12 mouse cellular contexts compared by ENCODE assay signal in genomic region chr12:25924526-25924925, GRCm38 (mm10).
DNase-seq lines count a peak whose midpoint lies in the region; ATAC-seq lines count a peak whose summit lies in the region.
"Had no signal": no experiment of that assay in that cellular context is flagged by ENCODE, and none has a peak within 500 bp of the region (broad histone marks: within the 10 kb centered on the region; RNA-seq: fewer than 3 reads in every experiment).

No protein-coding gene starts in this region.

- H3K9me3 ChIP-seq in forebrain, embryonic 13.5 days (replicated peaks) = no peaks in the 10 kb centered on the region
- H3K9me3 ChIP-seq in forebrain, embryonic 11.5 days (ENCODE audit: control insufficient read depth, low read length) = no peaks in the 10 kb centered on the region
- H3K9me3 ChIP-seq in hindbrain, embryonic 12.5 days (replicated peaks) = no peaks in the 10 kb centered on the region
- H3K9me3 ChIP-seq: liver, embryonic 15.5 days had no signal

- peak; percentile 66; the same call in 1 of the 2 replicates for ATAC-seq in forebrain, embryonic 13.5 days
- ATAC-seq in forebrain, embryonic 11.5 days (replicated peaks; ENCODE audit: low FRiP score) = no peak
- ATAC-seq in hindbrain, embryonic 12.5 days (ENCODE audit: low FRiP score) = 0 out of 2 replicates have a peak, but pooled peaks have one; percentile 46

- H3K36me3 ChIP-seq in forebrain, embryonic 13.5 days (ENCODE audit: poor library complexity, severe bottlenecking) = no peaks in the 10 kb centered on the region
- H3K36me3 ChIP-seq in forebrain, embryonic 11.5 days (ENCODE audit: control insufficient read depth, insufficient read depth, low read length) = no peaks in the 10 kb centered on the region
- H3K36me3 ChIP-seq in hindbrain, embryonic 12.5 days = no peaks in the 10 kb centered on the region
- H3K36me3 ChIP-seq: liver, embryonic 15.5 days had no signal

- H3K4me2 ChIP-seq in forebrain, embryonic 13.5 days = no peak overlapping the region
- H3K4me2 ChIP-seq in forebrain, embryonic 11.5 days (ENCODE audit: low read depth, low read length, severe bottlenecking) = no peak overlapping the region
- no peak overlapping the region for H3K4me2 ChIP-seq in hindbrain, embryonic 12.5 days (replicated peaks)
- H3K4me2 ChIP-seq: liver, embryonic 15.5 days had no signal

- H3K9ac ChIP-seq in forebrain, embryonic 13.5 days = no peak overlapping the region
- no peak overlapping the region for H3K9ac ChIP-seq in forebrain, embryonic 11.5 days (ENCODE audit: low read length)
- no peak overlapping the region for H3K9ac ChIP-seq in hindbrain, embryonic 12.5 days
- H3K9ac ChIP-seq: liver, embryonic 15.5 days had no signal

- 0 out of 2 replicates have a peak overlapping the region, but pooled peaks have one; percentile 14 for H3K27ac ChIP-seq in forebrain, embryonic 13.5 days
- no peak overlapping the region for H3K27ac ChIP-seq in forebrain, embryonic 11.5 days (ENCODE audit: low read depth, low read length)
- H3K27ac ChIP-seq in hindbrain, embryonic 12.5 days = no peak overlapping the region
- H3K27ac ChIP-seq: heart, adult 2 months; liver, embryonic 15.5 days had no signal

- no peaks in the 10 kb centered on the region for H3K27me3 ChIP-seq in forebrain, embryonic 13.5 days
- no peaks in the 10 kb centered on the region for H3K27me3 ChIP-seq in forebrain, embryonic 11.5 days (ENCODE audit: control insufficient read depth, insufficient read depth, low read length)
- H3K27me3 ChIP-seq in hindbrain, embryonic 12.5 days = no peaks in the 10 kb centered on the region
- H3K27me3 ChIP-seq: liver, embryonic 15.5 days had no signal

- H3K4me1 ChIP-seq in forebrain, embryonic 13.5 days = peaks cover 24% of the 10 kb centered on the region
- H3K4me1 ChIP-seq in forebrain, embryonic 11.5 days (replicated peaks; ENCODE audit: control insufficient read depth, insufficient read depth, low read length) = 0 out of 2 replicates have a peak, but pooled peaks cover 2% of the 10 kb centered on the region
- H3K4me1 ChIP-seq in hindbrain, embryonic 12.5 days = peaks cover 14% of the 10 kb centered on the region
- H3K4me1 ChIP-seq: liver, embryonic 15.5 days had no signal

- intact Hi-C loops in left cerebral cortex, postnatal 36 days (cut with DNase I) = no loop called here

- H3K4me3 ChIP-seq in forebrain, embryonic 13.5 days = no peak overlapping the region
- no peak overlapping the region for H3K4me3 ChIP-seq in forebrain, embryonic 11.5 days (ENCODE audit: low read depth, low read length)
- no peak overlapping the region for H3K4me3 ChIP-seq in hindbrain, embryonic 12.5 days
- H3K4me3 ChIP-seq: heart, adult 2 months; liver, embryonic 15.5 days had no signal

- WGBS in forebrain, embryonic 13.5 days = 55% methylated on average over 9 of the region's 9 CpGs
- WGBS in forebrain, embryonic 11.5 days = 83% methylated on average over 9 of the region's 9 CpGs
- 52% methylated on average over 9 of the region's 9 CpGs for WGBS in hindbrain, embryonic 12.5 days

- DNase-seq in forebrain, embryonic 11.5 days (ENCODE audit: low spot score) = no peak
- DNase-seq in left cerebral cortex, postnatal 36 days (ENCODE audit: low spot score in 2 of 2) = peak; percentile 24 to 51
- peak; percentile 39 for DNase-seq in right cerebral cortex, postnatal 14 days
- no peak for DNase-seq in thymus, postnatal 36 days
- no peak for DNase-seq in adrenal gland, adult (ENCODE audit: inconsistent age in 2 of 2, low spot score in 1 of 2)
- DNase-seq in thymus, postnatal 25 days = no peak
- DNase-seq: adrenal gland, postnatal 10 days; cerebellum, adult 9-11 months; heart, adult 2 months had no signal

Comparison
In these comparisons a context has a peak if more than half of its experiments do, and no peak if none do; other contexts are left out.
1. DNase-seq: peak in left cerebral cortex, postnatal 36 days (2 of 2) and right cerebral cortex, postnatal 14 days (single experiment); none in forebrain, embryonic 11.5 days (single experiment), thymus, postnatal 36 days (0 of 2), adrenal gland, adult (0 of 2) and thymus, postnatal 25 days (single experiment).